Mouse (Mus musculus): ENCODE measurements at regions not wholly inside any gene's neighbourhood (a gene's known extent, or its start where the extent isn't known, plus 50 kb on each side); places are given as distances from the start of the nearest gene placed in this dataset.

GRCm38 (mm10) chr4:46257061-46257795, 61.1 kb upstream of the Xpa start:
- DNase-seq (ENCODE audit: low spot score in 2 of 2): no peak

GRCm38 (mm10) chr4:46258774-46259173, 62.7 kb upstream of the Xpa start:
- DNase-seq (ENCODE audit: low spot score in 2 of 2): peak in 1 of 2 experiments; percentile 1

- DNase-seq (ENCODE audit: low spot score in 2 of 2): no peak
Observed at GRCm38 (mm10) chr4:46268564-46269247, 72.6 kb upstream of the Xpa start.

- no peak for DNase-seq (ENCODE audit: low spot score in 2 of 2)
Observed at GRCm38 (mm10) chr4:46271066-46271465, 72.3 kb upstream of the Foxe1 start.

- no peak for DNase-seq (ENCODE audit: low spot score in 2 of 2)
Observed at GRCm38 (mm10) chr4:46275773-46276172, 67.6 kb upstream of the Foxe1 start.

GRCm38 (mm10) chr4:46276851-46277581, 66.4 kb upstream of the Foxe1 start:
- DNase-seq (ENCODE audit: low spot score in 2 of 2): no peak

GRCm38 (mm10) chr4:46286955-46287354, 56.5 kb upstream of the Foxe1 start:
- no peak for DNase-seq (ENCODE audit: low spot score in 2 of 2)

GRCm38 (mm10) chr4:46291620-46292254, 51.7 kb upstream of the Foxe1 start:
- no peak for DNase-seq (ENCODE audit: low spot score in 2 of 2)

Measured in layer of hippocampus, postnatal 14 days (tissue).